Mouse (Mus musculus) heart, embryonic 12.5 days (tissue): Measurements from ENCODE around the gene Kit. TPM values are rescaled to one million over a fixed set of nuclear protein-coding genes. Genes with fewer than 3 reads are reported as not detected.

ENCODE experiments used
- ATAC-seq: fragments of 200-750 bp; cut with Nextera tagmentation; 2 replicates; pipeline ENCODE4 v1.8.0; 2017; ENCODE audit warnings: moderate TSS enrichment, moderate library complexity; ENCODE audit not compliant: insufficient number of reproducible peaks, low FRiP score
- H3K27ac ChIP-seq: fragments of 300-500 bp; sonication (generic); 2 replicates; pipeline ENCODE4 v1.5.1; 2016; ENCODE audit warnings: mild to moderate bottlenecking, moderate library complexity; ENCODE audit not compliant: poor library complexity, severe bottlenecking
- H3K27me3 ChIP-seq: fragments of 300-500 bp; sonication (generic); replicated peaks from 2 replicates; pipeline ENCODE4 v1.6.1; 2016; ENCODE audit warnings: mild to moderate bottlenecking, moderate library complexity
- H3K36me3 ChIP-seq: fragments of 300-500 bp; sonication (generic); 2 replicates; pipeline ENCODE4 v1.6.1; 2016; ENCODE audit warnings: mild to moderate bottlenecking, moderate library complexity
- H3K4me1 ChIP-seq: fragments of 300-500 bp; sonication (generic); replicated peaks from 2 replicates; pipeline ENCODE4 v1.6.1; 2016; ENCODE audit warnings: mild to moderate bottlenecking
- H3K4me2 ChIP-seq: fragments of 300-500 bp; sonication (generic); 2 replicates; pipeline ENCODE4 v1.6.1; 2016; ENCODE audit warnings: mild to moderate bottlenecking, moderate library complexity
- H3K4me3 ChIP-seq: fragments of 300-500 bp; sonication (generic); 2 replicates; pipeline ENCODE4 v1.5.1; 2016; ENCODE audit warnings: mild to moderate bottlenecking
- H3K9ac ChIP-seq: fragments of 300-500 bp; sonication (generic); 2 replicates; pipeline ENCODE4 v1.6.1; 2016; ENCODE audit warnings: mild to moderate bottlenecking, moderate library complexity
- H3K9me3 ChIP-seq: fragments of 300-500 bp; sonication (generic); replicated peaks from 2 replicates; pipeline ENCODE4 v1.6.1; 2016; ENCODE audit warnings: mild to moderate bottlenecking, moderate library complexity
- WGBS: fragments of 180-500 bp; shearing (Covaris S2); methylation state at CpG from one replicate; pipeline ENCODE4 v1.1.7; 2016; 5-methylcytosine and 5-hydroxymethylcytosine counted together
- polyA plus RNA-seq: library from polyadenylated mRNA; unstranded; fragments of >200 nt; fragmentation: Nextera tagmentation; extraction: Ambion mirVana; gene quantifications from 2 replicates; pipeline ENCODE4 v1.2.1, GENCODE M21; 2016

The Kit gene
- polyA plus RNA-seq: 13.0 and 13.6 TPM in 2 replicates

GRCm38 (mm10) chr5:75574852-75575566 is at the start of gene Kit:
Gene Kit, plus strand, starts transcription at chr5:75574916.
- Histone ChIP-seq H3K36me3 (no peaks in the 10 kb centered on the region), H3K4me2 (peak within 1 kb of the TSS; percentile 99), H3K4me1 (peaks cover 18% of the 10 kb centered on the region), H3K27me3 (peaks cover 32% of the 10 kb centered on the region), H3K9me3 (no peaks in the 10 kb centered on the region), H3K4me3 (peak within 1 kb of the TSS; percentile 69), H3K27ac (no peak within 1 kb of the TSS), H3K9ac (peak within 1 kb of the TSS; percentile 68)
- ATAC-seq: peak; percentile 88
- WGBS: under 1% methylated on average over 65 of the region's 65 CpGs

- WGBS: 37% methylated on average over 3 of the region's 3 CpGs
- H3K4me2 ChIP-seq: peak overlapping the region; percentile 24; the same call in 1 of the 2 replicates
- no peaks in the 10 kb centered on the region for H3K36me3 ChIP-seq
- no peaks in the 10 kb centered on the region for H3K27me3 ChIP-seq
- H3K4me3 ChIP-seq: no peak overlapping the region
- ATAC-seq: 0 out of 2 replicates have a peak, but pooled peaks have one; percentile 45
- no peak overlapping the region for H3K27ac ChIP-seq
- no peaks in the 10 kb centered on the region for H3K9me3 ChIP-seq
- no peak overlapping the region for H3K9ac ChIP-seq
- peaks cover 10% of the 10 kb centered on the region for H3K4me1 ChIP-seq
These were observed 38.6 kb upstream of the Kit start for GRCm38 (mm10) chr5:75536156-75536555.

- Histone ChIP-seq H3K36me3 (no peaks in the 10 kb centered on the region), H3K27me3 (no peaks in the 10 kb centered on the region), H3K9me3 (no peaks in the 10 kb centered on the region), H3K4me1 (peaks cover 10% of the 10 kb centered on the region), H3K27ac (no peak overlapping the region), H3K4me2 (no peak overlapping the region), H3K4me3 (no peak overlapping the region), H3K9ac (no peak overlapping the region)
- ATAC-seq: no peak
- 38% methylated on average over 4 of the region's 4 CpGs for WGBS
These were observed 37.0 kb upstream of the Kit start for GRCm38 (mm10) chr5:75537717-75538116.

- no peak overlapping the region for H3K27ac ChIP-seq
- H3K27me3 ChIP-seq: no peaks in the 10 kb centered on the region
- peaks cover 10% of the 10 kb centered on the region for H3K4me1 ChIP-seq
- 34% methylated on average over 4 of the region's 4 CpGs for WGBS
- ATAC-seq: no peak
- H3K9me3 ChIP-seq: no peaks in the 10 kb centered on the region
- H3K4me3 ChIP-seq: no peak overlapping the region
- no peak overlapping the region for H3K9ac ChIP-seq
- no peak overlapping the region for H3K4me2 ChIP-seq
- no peaks in the 10 kb centered on the region for H3K36me3 ChIP-seq
These were observed 36.3 kb upstream of the Kit start for GRCm38 (mm10) chr5:75538458-75538857.

- H3K9ac ChIP-seq: no peak overlapping the region; the same call in 1 of the 2 replicates
- H3K4me2 ChIP-seq: peak overlapping the region; percentile 39; the same call in 1 of the 2 replicates
- no peaks in the 10 kb centered on the region for H3K9me3 ChIP-seq
- no peaks in the 10 kb centered on the region for H3K36me3 ChIP-seq
- 7% methylated on average over 6 of the region's 6 CpGs for WGBS
- H3K27me3 ChIP-seq: no peaks in the 10 kb centered on the region
- ATAC-seq: no peak
- peaks cover 10% of the 10 kb centered on the region for H3K4me1 ChIP-seq
- no peak overlapping the region for H3K4me3 ChIP-seq
- H3K27ac ChIP-seq: peak overlapping the region; percentile 37
These were observed 35.6 kb upstream of the Kit start for GRCm38 (mm10) chr5:75539098-75539497.

- no peaks in the 10 kb centered on the region for H3K27me3 ChIP-seq
- H3K4me3 ChIP-seq: no peak overlapping the region
- no peak overlapping the region for H3K27ac ChIP-seq
- H3K9me3 ChIP-seq: no peaks in the 10 kb centered on the region
- 61% methylated on average over 3 of the region's 3 CpGs for WGBS
- no peak overlapping the region for H3K4me2 ChIP-seq
- ATAC-seq: no peak
- H3K36me3 ChIP-seq: no peaks in the 10 kb centered on the region
- no peak overlapping the region for H3K9ac ChIP-seq
- peaks cover 13% of the 10 kb centered on the region for H3K4me1 ChIP-seq
These were observed 31.0 kb upstream of the Kit start for GRCm38 (mm10) chr5:75543757-75544156.

- H3K4me3 ChIP-seq: no peak overlapping the region
- H3K36me3 ChIP-seq: no peaks in the 10 kb centered on the region
- 63% methylated on average over 14 of the region's 14 CpGs for WGBS
- no peaks in the 10 kb centered on the region for H3K9me3 ChIP-seq
- no peak overlapping the region for H3K27ac ChIP-seq
- no peak overlapping the region for H3K4me2 ChIP-seq
- peaks cover 7% of the 10 kb centered on the region for H3K4me1 ChIP-seq
- no peak for ATAC-seq
- no peaks in the 10 kb centered on the region for H3K27me3 ChIP-seq
- no peak overlapping the region for H3K9ac ChIP-seq
These were observed 30.0 kb upstream of the Kit start for GRCm38 (mm10) chr5:75544472-75545264.

GRCm38 (mm10) chr5:75545265-75545643 is 29.5 kb upstream of the Kit start:
- no peaks in the 10 kb centered on the region for H3K27me3 ChIP-seq
- H3K9ac ChIP-seq: no peak overlapping the region
- no peak overlapping the region for H3K4me3 ChIP-seq
- no peaks in the 10 kb centered on the region for H3K36me3 ChIP-seq
- ATAC-seq: no peak
- H3K4me2 ChIP-seq: no peak overlapping the region
- WGBS: 69% methylated on average over 4 of the region's 4 CpGs
- peaks cover 7% of the 10 kb centered on the region for H3K4me1 ChIP-seq
- no peak overlapping the region for H3K27ac ChIP-seq
- no peaks in the 10 kb centered on the region for H3K9me3 ChIP-seq

GRCm38 (mm10) chr5:75553021-75553420 is 21.7 kb upstream of the Kit start:
- no peaks in the 10 kb centered on the region for H3K4me1 ChIP-seq
- H3K9me3 ChIP-seq: 0 out of 2 replicates have a peak, but pooled peaks cover 11% of the 10 kb centered on the region
- H3K9ac ChIP-seq: no peak overlapping the region
- no peak overlapping the region for H3K4me2 ChIP-seq
- H3K27ac ChIP-seq: no peak overlapping the region
- no peaks in the 10 kb centered on the region for H3K27me3 ChIP-seq
- ATAC-seq: no peak
- 81% methylated on average over 3 of the region's 3 CpGs for WGBS
- no peaks in the 10 kb centered on the region for H3K36me3 ChIP-seq
- H3K4me3 ChIP-seq: no peak overlapping the region

GRCm38 (mm10) chr5:75557636-75558035 is 17.1 kb upstream of the Kit start:
- 85% methylated on average over 11 of the region's 11 CpGs for WGBS
- no peaks in the 10 kb centered on the region for H3K4me1 ChIP-seq
- no peak for ATAC-seq

GRCm38 (mm10) chr5:75559291-75559690 is 15.4 kb upstream of the Kit start:
- H3K9ac ChIP-seq: no peak overlapping the region
- WGBS: 81% methylated on average over 6 of the region's 6 CpGs
- no peak overlapping the region for H3K27ac ChIP-seq
- H3K4me2 ChIP-seq: no peak overlapping the region
- no peaks in the 10 kb centered on the region for H3K36me3 ChIP-seq
- H3K27me3 ChIP-seq: no peaks in the 10 kb centered on the region
- ATAC-seq: no peak
- H3K9me3 ChIP-seq: 0 out of 2 replicates have a peak, but pooled peaks cover 4% of the 10 kb centered on the region
- no peaks in the 10 kb centered on the region for H3K4me1 ChIP-seq
- H3K4me3 ChIP-seq: no peak overlapping the region

More at GRCm38 (mm10) chr5:75557636-75558035, 17.1 kb upstream of the Kit start:
- no peaks in the 10 kb centered on the region for H3K36me3 ChIP-seq
- H3K9ac ChIP-seq: no peak overlapping the region
- H3K27me3 ChIP-seq: no peaks in the 10 kb centered on the region
- no peak overlapping the region for H3K27ac ChIP-seq
- H3K4me3 ChIP-seq: no peak overlapping the region
- H3K9me3 ChIP-seq: 0 out of 2 replicates have a peak, but pooled peaks cover 8% of the 10 kb centered on the region
- no peak overlapping the region for H3K4me2 ChIP-seq
